Mouse (Mus musculus) embryonic facial prominence, embryonic 13.5 days (tissue): ENCODE data around the gene Itgb5. TPM values are rescaled to one million over a fixed set of nuclear protein-coding genes. Genes with fewer than 3 reads are reported as not detected.

ENCODE experiments used
- ATAC-seq: fragments of 200-750 bp; cut with Nextera tagmentation; 2 replicates; pipeline ENCODE4 v1.8.0; 2017; ENCODE audit warnings: low read depth; ENCODE audit not compliant: insufficient number of reproducible peaks, insufficient read depth, low FRiP score, low TSS enrichment
- H3K27ac ChIP-seq: fragments of 300-500 bp; sonication (generic); 2 replicates; pipeline ENCODE4 v1.5.1; 2015; ENCODE audit warnings: moderate library complexity, mild to moderate bottlenecking, inconsistent platforms
- H3K27me3 ChIP-seq: fragments of 300-500 bp; sonication (generic); 2 replicates; pipeline ENCODE4 v1.6.1; 2015; ENCODE audit warnings: mild to moderate bottlenecking, inconsistent platforms
- H3K36me3 ChIP-seq: fragments of 300-500 bp; sonication (generic); 2 replicates; pipeline ENCODE4 v1.6.1; 2015; ENCODE audit warnings: mild to moderate bottlenecking, inconsistent platforms
- H3K4me1 ChIP-seq: fragments of 300-500 bp; sonication (generic); 2 replicates; pipeline ENCODE4 v1.6.1; 2015; ENCODE audit warnings: inconsistent platforms
- H3K4me2 ChIP-seq: fragments of 300-500 bp; sonication (generic); 2 replicates; pipeline ENCODE4 v1.6.1; 2015; ENCODE audit warnings: moderate library complexity, mild to moderate bottlenecking, inconsistent platforms
- H3K4me3 ChIP-seq: fragments of 300-500 bp; sonication (generic); 2 replicates; pipeline ENCODE4 v1.5.1; 2015; ENCODE audit warnings: mild to moderate bottlenecking, inconsistent platforms
- H3K9ac ChIP-seq: fragments of 300-500 bp; sonication (generic); 2 replicates; pipeline ENCODE4 v1.6.1; 2015; ENCODE audit warnings: mild to moderate bottlenecking, inconsistent platforms
- H3K9me3 ChIP-seq: fragments of 300-500 bp; sonication (generic); 2 replicates; pipeline ENCODE4 v1.6.1; 2016; ENCODE audit warnings: inconsistent platforms
- WGBS: fragments of 180-500 bp; shearing (Covaris S2); methylation state at CpG from one replicate; pipeline ENCODE4 v1.1.7; 2015; ENCODE audit warnings: mixed read lengths; 5-methylcytosine and 5-hydroxymethylcytosine counted together
- polyA plus RNA-seq: library from polyadenylated mRNA; unstranded; fragments of >200 nt; fragmentation: Nextera tagmentation; extraction: Ambion mirVana; gene quantifications from 2 replicates; pipeline ENCODE4 v1.2.1, GENCODE M21; 2015

The Itgb5 gene
- polyA plus RNA-seq, 1 experiment from 2014 or later, result 47.7 TPM

DNA sequence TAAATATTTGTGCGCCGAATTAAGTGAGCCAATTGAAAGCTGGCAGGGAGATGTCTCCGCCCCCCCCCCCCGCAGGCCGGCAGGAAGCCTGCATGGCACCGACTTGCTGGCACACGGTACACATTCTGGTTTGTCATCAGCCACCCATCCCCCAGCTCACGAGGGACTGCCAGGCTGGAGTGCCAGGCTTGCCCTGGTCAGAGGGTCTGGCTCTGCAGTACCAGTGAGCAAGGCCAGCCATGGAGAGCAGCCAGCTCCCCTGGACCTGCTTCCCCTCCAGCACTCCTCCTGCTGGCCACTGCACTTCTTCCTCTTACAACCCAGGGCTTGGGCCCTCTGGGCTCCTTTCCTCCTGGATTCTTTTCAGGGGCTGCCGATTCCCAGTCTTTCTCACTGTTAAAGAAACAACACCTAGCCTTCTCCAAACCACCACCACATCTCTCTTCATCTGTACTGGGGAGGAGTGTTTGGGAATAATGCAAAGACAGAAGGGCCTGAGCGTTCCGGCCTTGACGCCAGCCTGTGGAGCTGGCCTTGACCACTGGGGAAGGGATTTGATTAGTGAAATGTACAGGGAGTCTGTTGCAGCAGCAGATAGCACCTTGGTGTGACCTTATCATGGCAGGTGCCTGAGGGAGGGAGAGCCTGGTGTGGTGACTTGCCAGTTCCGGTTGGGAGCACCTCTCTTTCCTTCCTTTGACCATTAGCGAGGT lies 30.7 kb downstream of the Itgb5 start:
- Histone ChIP-seq H3K9me3 (no peaks in the 10 kb centered on the region), H3K4me2 (no peak overlapping the region), H3K4me3 (no peak overlapping the region), H3K27ac (peak overlapping the region; percentile 60), H3K27me3 (no peaks in the 10 kb centered on the region), H3K9ac (0 out of 2 replicates have a peak overlapping the region, but pooled peaks have one; percentile 6), H3K36me3 (0 out of 2 replicates have a peak, but pooled peaks cover 4% of the 10 kb centered on the region), H3K4me1 (peaks cover 18% of the 10 kb centered on the region)
- ATAC-seq, result no peak
- 49% methylated on average over 14 of the region's 14 CpGs for WGBS

DNA sequence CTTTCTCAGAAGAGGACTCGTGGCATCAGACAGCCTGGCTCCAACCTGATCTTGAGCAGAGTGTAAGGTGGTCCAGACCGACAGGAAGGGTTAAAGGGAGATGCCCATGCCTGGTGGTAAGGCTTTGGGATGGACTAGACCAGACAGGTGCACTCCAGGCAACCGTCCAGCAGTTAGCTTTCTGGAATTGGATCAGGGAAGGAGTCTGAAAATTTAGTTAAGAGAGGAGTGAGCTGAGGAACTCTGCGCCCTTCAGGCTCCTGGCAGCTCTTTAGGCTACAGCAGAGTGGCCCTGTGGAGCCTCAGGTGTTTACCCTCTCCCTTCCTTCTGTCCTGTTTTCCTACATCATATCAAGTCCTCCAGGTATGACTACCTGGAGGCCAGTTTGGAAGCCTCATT lies 32.9 kb downstream of the Itgb5 start:
- no peak overlapping the region for H3K9ac ChIP-seq
- WGBS, result 76% methylated on average over 4 of the region's 4 CpGs
- no peak for ATAC-seq
- no peak overlapping the region for H3K27ac ChIP-seq
- H3K4me2 ChIP-seq, result no peak overlapping the region
- H3K9me3 ChIP-seq, result no peaks in the 10 kb centered on the region
- peaks cover 20% of the 10 kb centered on the region for H3K36me3 ChIP-seq
- peaks cover 13% of the 10 kb centered on the region for H3K4me1 ChIP-seq
- H3K27me3 ChIP-seq, result no peaks in the 10 kb centered on the region
- no peak overlapping the region for H3K4me3 ChIP-seq

DNA sequence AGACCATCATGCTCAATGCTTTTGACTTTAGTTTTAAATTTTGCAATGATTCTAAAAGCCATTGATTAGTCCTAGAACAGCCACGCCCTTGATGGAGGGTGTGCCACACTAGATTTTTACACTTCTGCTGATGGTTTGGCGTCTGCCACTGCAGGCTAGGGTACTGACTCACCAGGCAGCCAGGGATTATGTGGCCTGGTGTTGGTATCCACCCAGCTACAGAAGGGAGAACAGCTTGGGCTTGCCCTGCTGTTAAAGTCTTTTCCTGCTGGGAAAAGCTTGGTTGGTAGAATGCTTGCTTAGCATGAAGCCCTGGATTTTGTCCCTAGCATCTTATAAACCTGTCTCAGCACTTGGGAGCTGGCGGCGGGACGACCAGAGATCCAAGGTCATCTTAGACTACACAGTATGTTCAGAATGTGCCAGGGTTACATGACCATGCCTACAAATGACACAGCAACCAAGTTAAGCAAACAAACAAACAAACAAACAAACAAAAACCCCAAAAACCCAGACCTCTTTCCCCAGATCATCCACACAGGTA lies 33.8 kb downstream of the Itgb5 start:
- Histone ChIP-seq H3K4me1 (peaks cover 13% of the 10 kb centered on the region), H3K4me2 (no peak overlapping the region), H3K27me3 (no peaks in the 10 kb centered on the region), H3K9me3 (no peaks in the 10 kb centered on the region), H3K9ac (no peak overlapping the region), H3K27ac (no peak overlapping the region), H3K4me3 (no peak overlapping the region), H3K36me3 (peaks cover 24% of the 10 kb centered on the region)
- WGBS, result 86% methylated on average over 5 of the region's 5 CpGs
- ATAC-seq, result no peak

DNA sequence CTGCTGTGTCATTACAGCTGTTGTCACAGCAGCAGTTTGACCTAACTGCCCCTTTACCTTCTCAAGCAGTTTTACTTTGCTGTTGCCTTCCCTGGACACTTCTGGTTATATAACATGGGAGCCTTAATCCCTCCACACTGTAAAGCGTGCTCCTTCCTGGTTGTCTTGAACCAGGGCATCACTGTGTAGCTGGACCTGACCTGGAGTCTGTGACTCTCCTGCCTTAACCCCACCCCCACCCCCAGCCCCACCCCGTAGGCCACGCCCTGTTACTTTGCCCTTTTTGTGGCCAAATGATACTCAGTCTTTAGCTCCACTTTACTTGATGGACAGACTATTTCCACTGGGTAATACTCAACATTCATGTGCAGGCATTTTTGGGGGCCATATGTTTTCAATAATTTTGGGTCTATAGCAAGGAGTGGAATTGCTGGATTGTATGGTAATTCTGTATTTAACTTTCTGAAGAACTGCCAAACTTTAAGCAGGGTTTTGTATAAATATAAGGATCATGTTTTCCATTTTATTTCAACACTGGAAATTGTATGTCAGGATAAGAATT lies 40.8 kb downstream of the Itgb5 start:
- H3K4me1 ChIP-seq, result peaks cover 46% of the 10 kb centered on the region
- peak overlapping the region; percentile 22; the same call in 1 of the 2 replicates for H3K4me2 ChIP-seq
- H3K9ac ChIP-seq, result no peak overlapping the region
- peak overlapping the region; percentile 90 for H3K27ac ChIP-seq
- ATAC-seq, result 0 out of 2 replicates have a peak, but pooled peaks have one; percentile 21
- peaks cover 21% of the 10 kb centered on the region for H3K36me3 ChIP-seq
- WGBS, result 37% methylated on average over 3 of the region's 3 CpGs
- no peaks in the 10 kb centered on the region for H3K9me3 ChIP-seq
- H3K4me3 ChIP-seq, result no peak overlapping the region
- no peaks in the 10 kb centered on the region for H3K27me3 ChIP-seq

DNA sequence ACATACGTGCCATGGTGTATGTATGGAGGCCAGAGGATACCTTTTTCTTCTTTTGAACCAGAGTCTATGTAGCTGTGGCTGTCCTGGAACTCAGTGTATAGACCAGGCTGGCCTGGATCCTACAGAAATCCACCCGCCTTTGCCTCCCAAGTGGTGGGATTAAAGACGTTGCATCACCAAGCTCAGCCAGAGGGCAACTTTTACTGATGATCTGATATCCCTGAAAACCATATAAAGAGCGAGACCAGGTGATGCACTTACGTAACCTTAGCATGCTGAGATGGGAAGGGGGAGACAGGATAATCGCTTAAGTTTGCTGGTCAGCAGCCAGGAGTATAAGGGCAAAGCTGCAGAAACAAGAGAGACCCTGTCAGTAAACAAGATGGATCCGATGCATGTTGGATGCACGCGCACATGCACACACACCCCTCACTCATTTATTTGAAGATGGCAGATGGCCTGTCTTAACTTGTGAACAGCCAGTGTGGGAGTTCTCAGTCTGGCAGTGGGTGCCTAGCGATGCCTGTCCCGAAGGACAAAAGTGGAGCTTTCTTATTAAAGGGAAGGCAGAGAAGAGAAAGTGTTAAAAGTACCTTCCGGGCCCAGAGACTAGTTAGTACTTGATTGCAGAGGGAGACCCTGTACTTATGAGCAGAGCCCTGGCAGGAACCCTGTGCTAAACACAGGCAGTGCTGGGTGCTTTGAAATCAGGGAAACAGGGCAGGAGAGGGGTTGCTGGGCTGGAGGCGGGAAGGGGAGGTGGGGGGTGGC lies 41.7 kb downstream of the Itgb5 start:
- peaks cover 46% of the 10 kb centered on the region for H3K4me1 ChIP-seq
- peaks cover 25% of the 10 kb centered on the region for H3K36me3 ChIP-seq
- 0 out of 2 replicates have a peak overlapping the region, but pooled peaks have one; percentile 17 for H3K9ac ChIP-seq
- no peaks in the 10 kb centered on the region for H3K9me3 ChIP-seq
- ATAC-seq, result 0 out of 2 replicates have a peak, but pooled peaks have one; percentile 24
- WGBS, result 36% methylated on average over 13 of the region's 13 CpGs
- H3K27me3 ChIP-seq, result no peaks in the 10 kb centered on the region
- H3K4me3 ChIP-seq, result no peak overlapping the region
- peak overlapping the region; percentile 93 for H3K27ac ChIP-seq
- H3K4me2 ChIP-seq, result peak overlapping the region; percentile 14; the same call in 1 of the 2 replicates

DNA sequence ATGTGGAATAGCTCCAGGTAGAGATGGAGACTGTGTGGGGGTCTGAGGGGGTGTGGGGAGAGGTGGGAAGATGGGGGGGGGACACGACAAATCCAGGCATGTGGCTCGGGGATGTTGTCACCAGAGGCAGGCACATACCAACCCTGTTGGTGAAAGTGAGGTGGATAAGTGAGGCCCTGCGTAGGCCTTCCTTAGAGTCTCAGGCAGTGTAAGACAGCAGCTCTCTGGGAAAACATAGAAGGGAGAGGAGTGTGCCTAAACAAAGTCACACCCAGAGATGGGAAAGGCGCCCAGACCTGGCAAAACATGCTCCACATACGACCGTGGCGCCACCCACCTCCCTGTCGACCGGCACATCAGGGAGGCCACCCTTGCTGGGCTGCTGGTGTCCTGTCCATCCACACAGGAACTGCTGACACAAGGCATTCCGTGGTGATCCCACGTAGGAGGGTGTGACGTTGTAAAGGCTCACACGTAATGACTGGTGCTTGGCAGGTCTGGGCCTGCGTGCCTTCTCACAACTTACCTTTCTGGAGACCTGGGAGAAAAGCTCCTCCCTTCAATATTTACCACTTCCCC lies 42.5 kb downstream of the Itgb5 start:
- WGBS, result 61% methylated on average over 14 of the region's 14 CpGs
- H3K4me3 ChIP-seq, result no peak overlapping the region
- no peaks in the 10 kb centered on the region for H3K27me3 ChIP-seq
- H3K27ac ChIP-seq, result peak overlapping the region; percentile 93
- peaks cover 49% of the 10 kb centered on the region for H3K4me1 ChIP-seq
- no peak overlapping the region for H3K4me2 ChIP-seq
- ATAC-seq, result 0 out of 2 replicates have a peak, but pooled peaks have one; percentile 18
- H3K9ac ChIP-seq, result peak overlapping the region; percentile 17; the same call in 1 of the 2 replicates
- no peaks in the 10 kb centered on the region for H3K9me3 ChIP-seq
- peaks cover 23% of the 10 kb centered on the region for H3K36me3 ChIP-seq

DNA sequence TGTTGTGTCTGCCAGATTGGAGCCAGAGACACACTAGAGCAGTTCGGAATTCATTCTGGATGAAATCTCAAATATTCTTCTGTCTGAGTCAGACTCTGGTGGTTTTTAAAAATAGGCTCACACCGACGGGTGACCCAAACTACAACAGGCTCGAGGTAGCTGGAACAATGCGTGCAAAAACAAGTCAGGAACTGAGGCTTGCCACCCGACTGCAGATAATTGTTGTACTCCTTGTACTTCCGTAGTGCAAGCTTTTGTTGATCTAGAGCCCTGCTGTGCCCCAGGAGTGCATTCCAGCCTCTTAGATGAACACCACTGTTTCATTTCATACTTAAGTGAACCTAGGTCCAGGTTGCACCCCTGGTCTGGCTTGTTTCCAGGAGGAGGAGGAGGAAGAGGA lies 43.8 kb downstream of the Itgb5 start:
- no peak overlapping the region for H3K4me3 ChIP-seq
- 48% methylated on average over 7 of the region's 7 CpGs for WGBS
- no peak overlapping the region for H3K4me2 ChIP-seq
- H3K4me1 ChIP-seq, result peaks cover 61% of the 10 kb centered on the region
- no peak for ATAC-seq
- H3K27ac ChIP-seq, result peak overlapping the region; percentile 93
- peaks cover 17% of the 10 kb centered on the region for H3K36me3 ChIP-seq
- no peaks in the 10 kb centered on the region for H3K9me3 ChIP-seq
- H3K9ac ChIP-seq, result no peak overlapping the region; the same call in 1 of the 2 replicates
- no peaks in the 10 kb centered on the region for H3K27me3 ChIP-seq

DNA sequence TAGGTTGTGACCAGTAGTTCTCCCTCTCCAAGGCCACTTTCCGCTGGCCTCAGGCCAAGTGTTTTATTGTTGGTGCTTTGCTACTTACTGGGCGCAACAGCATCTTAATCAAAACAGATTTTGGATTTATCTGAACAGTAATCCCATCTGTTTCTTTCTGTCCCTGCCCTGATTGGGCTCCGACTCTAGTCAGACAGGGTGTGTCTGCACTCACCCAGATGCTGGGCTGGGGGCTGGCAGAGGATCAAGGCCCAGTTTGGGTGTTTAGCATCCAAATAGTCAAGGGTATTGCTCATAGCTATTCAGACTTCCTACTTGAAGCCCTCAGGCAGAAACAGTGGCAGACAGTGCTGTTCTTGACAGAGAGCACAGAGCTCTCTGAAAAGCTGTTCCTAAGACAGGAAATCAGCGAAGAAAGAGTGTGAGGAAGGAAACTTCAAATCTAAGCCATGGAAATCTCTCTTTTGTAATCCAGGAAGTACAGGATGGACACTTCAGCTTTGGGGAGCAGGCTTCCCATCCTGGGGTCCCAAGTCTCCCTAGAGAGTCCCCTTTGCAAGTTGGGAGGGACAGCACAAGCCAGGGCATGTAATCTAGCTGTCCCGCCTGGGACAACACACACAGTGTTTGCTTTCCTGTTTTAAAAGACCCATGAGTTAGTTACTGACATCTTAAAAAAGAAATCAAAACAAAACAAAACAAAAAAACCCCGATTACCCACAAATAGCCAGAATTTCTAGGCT lies 48.7 kb downstream of the Itgb5 start:
- 46% methylated on average over 6 of the region's 6 CpGs for WGBS
- H3K36me3 ChIP-seq, result peaks cover 22% of the 10 kb centered on the region
- no peak overlapping the region for H3K4me3 ChIP-seq
- H3K4me2 ChIP-seq, result no peak overlapping the region
- H3K27ac ChIP-seq, result peak overlapping the region; percentile 75
- H3K9ac ChIP-seq, result no peak overlapping the region
- no peak for ATAC-seq
- H3K9me3 ChIP-seq, result no peaks in the 10 kb centered on the region
- H3K27me3 ChIP-seq, result no peaks in the 10 kb centered on the region
- H3K4me1 ChIP-seq, result peaks cover 51% of the 10 kb centered on the region

DNA sequence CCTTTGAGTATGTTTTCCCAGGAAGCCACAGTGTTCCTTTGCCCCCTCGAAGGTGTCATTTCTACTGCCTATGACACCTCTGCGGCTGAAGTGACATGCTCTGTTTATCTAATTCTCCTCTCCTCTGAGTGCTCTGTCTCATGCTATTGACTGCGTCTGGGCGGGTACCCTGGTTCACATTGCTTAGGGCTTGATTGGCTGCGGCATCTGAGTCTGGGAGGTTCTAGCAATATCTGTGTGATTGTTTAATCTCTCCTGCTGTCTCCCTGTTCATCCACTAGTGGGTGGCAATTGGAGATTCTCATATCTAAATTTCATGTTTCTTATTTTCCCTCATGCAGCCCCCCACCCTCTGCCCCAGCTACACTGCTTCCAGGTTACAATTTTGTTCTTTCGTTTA lies 49.6 kb downstream of the Itgb5 start:
- H3K36me3 ChIP-seq, result peaks cover 22% of the 10 kb centered on the region
- peak overlapping the region; percentile 75 for H3K27ac ChIP-seq
- ATAC-seq, result no peak
- H3K4me2 ChIP-seq, result no peak overlapping the region
- no peak overlapping the region for H3K9ac ChIP-seq
- no peaks in the 10 kb centered on the region for H3K27me3 ChIP-seq
- peaks cover 53% of the 10 kb centered on the region for H3K4me1 ChIP-seq
- H3K9me3 ChIP-seq, result no peaks in the 10 kb centered on the region
- 50% methylated on average over 6 of the region's 6 CpGs for WGBS
- H3K4me3 ChIP-seq, result no peak overlapping the region

DNA sequence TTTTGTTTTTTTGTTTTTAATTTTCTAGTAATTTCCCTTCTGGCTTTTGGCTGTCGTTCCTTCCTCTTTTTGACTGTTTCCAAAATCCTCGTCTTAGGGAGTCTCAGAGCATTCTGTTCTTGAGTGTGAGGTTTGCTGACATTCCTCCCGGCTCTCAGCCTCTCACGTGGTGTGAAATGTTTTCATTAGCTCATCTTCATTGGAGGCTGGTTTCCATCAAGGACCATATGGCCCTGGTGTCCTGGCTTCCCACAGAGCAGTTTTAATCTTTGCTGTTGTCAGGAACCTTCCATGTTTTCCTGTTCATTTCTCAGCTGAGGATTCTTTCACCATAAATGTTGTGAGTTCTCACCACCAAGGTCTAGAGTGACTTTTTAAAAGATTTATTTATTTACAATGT lies 50.1 kb downstream of the Itgb5 start:
- peaks cover 22% of the 10 kb centered on the region for H3K36me3 ChIP-seq
- H3K9me3 ChIP-seq, result no peaks in the 10 kb centered on the region
- H3K4me2 ChIP-seq, result no peak overlapping the region
- no peak overlapping the region for H3K27ac ChIP-seq
- ATAC-seq, result no peak
- H3K27me3 ChIP-seq, result no peaks in the 10 kb centered on the region
- H3K4me1 ChIP-seq, result peaks cover 58% of the 10 kb centered on the region
- no peak overlapping the region for H3K4me3 ChIP-seq
- WGBS, result 19% methylated on average over 4 of the region's 4 CpGs
- H3K9ac ChIP-seq, result no peak overlapping the region
